Mouse (Mus musculus): ENCODE data around the gene Hemk1. TPM values are rescaled to one million over a fixed set of nuclear protein-coding genes. Genes with fewer than 3 reads are reported as not detected.

Hemk1 gene
- total and polyA plus RNA-seq, 3 experiments, result 9.4 to 48.6 (median 29.6) TPM

DNA sequence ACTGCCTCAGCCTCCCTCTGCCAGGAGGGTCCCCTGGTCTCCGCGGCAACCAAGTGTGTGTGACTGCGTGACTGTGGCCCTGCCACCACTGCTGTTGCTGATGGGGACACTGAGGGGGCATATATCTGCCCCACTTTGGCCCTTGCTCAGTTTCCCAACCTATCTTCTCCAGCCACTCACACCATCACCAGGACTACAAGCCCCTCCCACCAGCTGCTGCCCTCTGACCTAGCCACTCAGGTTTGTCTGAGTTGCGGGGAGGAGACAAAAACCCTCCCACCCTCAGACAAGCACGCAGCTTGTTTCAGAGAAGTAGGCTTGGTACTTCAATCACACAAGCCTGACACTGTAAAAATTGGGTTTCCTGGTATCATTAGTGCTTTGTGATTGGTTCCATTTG lies 37.3 kb upstream of the Hemk1 start:
- TF ChIP-seq TAL1 (conservative IDR thresholded peaks at IDR 0.05; ENCODE audit: low read depth, low read length), result no peak
- TF ChIP-seq POLR2AphosphoS5 (IDR thresholded peaks at IDR 0.05; ENCODE audit: insufficient replicate concordance, low read depth, low read length), result no peak
- no peak for TF ChIP-seq GATA2 (IDR thresholded peaks at IDR 0.05; ENCODE audit: borderline replicate concordance, low read depth, low read length)
- no peak for TF ChIP-seq GATA1 (IDR thresholded peaks at IDR 0.05; ENCODE audit: borderline replicate concordance, low read length)
- TF ChIP-seq CTCF (IDR thresholded peaks at IDR 0.05; ENCODE audit: low read depth, low read length), result no peak
- peaks cover 25% of the 10 kb centered on the region for H3K27me3 ChIP-seq (ENCODE audit: insufficient read depth, low read length)
- H3K9me3 ChIP-seq (replicated peaks), result no peaks in the 10 kb centered on the region
- no peak for ATAC-seq (ENCODE audit: extremely low read depth, insufficient number of reproducible peaks, low FRiP score, poor library complexity, severe bottlenecking)
- peaks cover 52% of the 10 kb centered on the region for H3K4me1 ChIP-seq (ENCODE audit: insufficient read depth, low read depth, low read length)
- DNase-seq (ENCODE audit: low spot score), result no peak
- no peaks in the 10 kb centered on the region for H3K36me3 ChIP-seq (replicated peaks)
- H3K4me3 ChIP-seq (ENCODE audit: low read depth, low read length), result no peak overlapping the region; the same call in 1 of the 2 replicates

DNA sequence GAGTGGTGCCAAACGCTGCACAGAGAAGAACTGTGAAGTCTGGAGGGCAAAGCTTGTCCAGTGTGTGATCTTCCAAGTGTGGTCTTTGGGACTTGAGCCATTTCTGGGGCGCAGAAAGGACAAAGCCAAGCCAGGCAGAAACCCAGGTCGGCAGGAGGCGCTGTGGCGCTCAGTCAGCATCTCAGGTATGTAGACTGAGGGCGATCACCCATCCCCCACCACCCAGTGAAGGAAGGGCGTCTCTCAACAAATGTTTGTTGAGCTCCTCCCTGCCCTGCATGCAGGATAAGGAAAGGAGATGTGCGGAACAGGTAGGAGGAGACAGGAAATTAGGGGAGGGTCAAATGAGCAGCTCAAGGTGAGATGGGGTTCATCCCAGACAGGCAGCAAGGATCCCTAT lies 36.5 kb upstream of the Hemk1 start:
- DNase-seq (ENCODE audit: low spot score), result no peak
- TF ChIP-seq CTCF (IDR thresholded peaks at IDR 0.05; ENCODE audit: low read depth, low read length) (peak; percentile 64), POLR2AphosphoS5 (IDR thresholded peaks at IDR 0.05; ENCODE audit: insufficient replicate concordance, low read depth, low read length) (no peak)
- no peak overlapping the region; the same call in 1 of the 2 replicates for H3K4me3 ChIP-seq (ENCODE audit: low read depth, low read length)
- no peaks in the 10 kb centered on the region for H3K36me3 ChIP-seq (replicated peaks)
- H3K9me3 ChIP-seq (replicated peaks), result no peaks in the 10 kb centered on the region
- H3K27me3 ChIP-seq (ENCODE audit: insufficient read depth, low read length), result peaks cover 25% of the 10 kb centered on the region
- peaks cover 60% of the 10 kb centered on the region for H3K4me1 ChIP-seq (ENCODE audit: insufficient read depth, low read depth, low read length)
- ATAC-seq (ENCODE audit: extremely low read depth, insufficient number of reproducible peaks, low FRiP score, poor library complexity, severe bottlenecking), result no peak

- ATAC-seq (ENCODE audit: extremely low read depth, insufficient number of reproducible peaks, low FRiP score, poor library complexity, severe bottlenecking), result peak; percentile 37
- TF ChIP-seq TAL1 (conservative IDR thresholded peaks at IDR 0.05; ENCODE audit: low read depth, low read length) (no peak), CTCF (IDR thresholded peaks at IDR 0.05; ENCODE audit: low read depth, low read length) (no peak), GATA1 (IDR thresholded peaks at IDR 0.05; ENCODE audit: borderline replicate concordance, low read length) (no peak), POLR2AphosphoS5 (IDR thresholded peaks at IDR 0.05; ENCODE audit: insufficient replicate concordance, low read depth, low read length) (no peak), GATA2 (IDR thresholded peaks at IDR 0.05; ENCODE audit: borderline replicate concordance, low read depth, low read length) (no peak)
- Histone ChIP-seq H3K9me3 (replicated peaks) (no peaks in the 10 kb centered on the region), H3K36me3 (replicated peaks) (no peaks in the 10 kb centered on the region), H3K4me3 (ENCODE audit: low read depth, low read length) (no peak overlapping the region; the same call in 1 of the 2 replicates), H3K27me3 (ENCODE audit: insufficient read depth, low read length) (peaks cover 12% of the 10 kb centered on the region), H3K4me1 (ENCODE audit: insufficient read depth, low read depth, low read length) (peaks cover 82% of the 10 kb centered on the region)
- DNase-seq (ENCODE audit: low spot score), result no peak
Observed at GRCm38 (mm10) chr9:107372441-107372840, 34.3 kb upstream of the Hemk1 start.

DNA sequence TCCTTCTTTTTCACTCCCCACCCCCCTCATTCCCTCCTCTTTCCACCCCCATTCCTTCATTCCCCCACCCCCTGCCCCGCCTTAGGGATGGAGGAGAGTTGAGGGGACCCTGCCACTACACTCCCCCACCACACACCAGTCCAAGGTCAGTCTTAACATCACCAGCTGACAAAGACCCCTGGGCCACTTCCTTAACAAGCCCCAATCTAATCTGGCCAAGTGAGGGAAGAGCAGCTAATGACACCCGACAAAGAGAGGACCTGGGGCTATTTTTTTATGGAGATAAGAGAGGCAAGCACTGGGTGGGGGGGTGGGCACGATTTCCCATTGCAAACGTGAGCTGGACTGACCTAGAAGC lies 31.9 kb upstream of the Hemk1 start:
- ATAC-seq (ENCODE audit: extremely low read depth, insufficient number of reproducible peaks, low FRiP score, poor library complexity, severe bottlenecking) (no peak), DNase-seq (ENCODE audit: low spot score) (peak; percentile 45)
- Histone ChIP-seq H3K4me3 (ENCODE audit: low read depth, low read length) (peak overlapping the region; percentile 63; the same call in 1 of the 2 replicates), H3K4me1 (ENCODE audit: insufficient read depth, low read depth, low read length) (peaks cover 92% of the 10 kb centered on the region), H3K36me3 (replicated peaks) (no peaks in the 10 kb centered on the region), H3K27me3 (ENCODE audit: insufficient read depth, low read length) (no peaks in the 10 kb centered on the region), H3K9me3 (replicated peaks) (no peaks in the 10 kb centered on the region)
- TF ChIP-seq CTCF (IDR thresholded peaks at IDR 0.05; ENCODE audit: low read depth, low read length) (no peak), TAL1 (conservative IDR thresholded peaks at IDR 0.05; ENCODE audit: low read depth, low read length) (no peak), GATA1 (IDR thresholded peaks at IDR 0.05; ENCODE audit: borderline replicate concordance, low read length) (no peak), POLR2AphosphoS5 (IDR thresholded peaks at IDR 0.05; ENCODE audit: insufficient replicate concordance, low read depth, low read length) (no peak), GATA2 (IDR thresholded peaks at IDR 0.05; ENCODE audit: borderline replicate concordance, low read depth, low read length) (no peak)

GRCm38 (mm10) chr9:107369270-107370105 lies 31.3 kb upstream of the Hemk1 start:
- peak overlapping the region; percentile 63; the same call in 1 of the 2 replicates for H3K4me3 ChIP-seq (ENCODE audit: low read depth, low read length)
- peak; percentile 92 for DNase-seq (ENCODE audit: low spot score)
- H3K4me1 ChIP-seq (ENCODE audit: insufficient read depth, low read depth, low read length), result peaks cover 90% of the 10 kb centered on the region

DNA sequence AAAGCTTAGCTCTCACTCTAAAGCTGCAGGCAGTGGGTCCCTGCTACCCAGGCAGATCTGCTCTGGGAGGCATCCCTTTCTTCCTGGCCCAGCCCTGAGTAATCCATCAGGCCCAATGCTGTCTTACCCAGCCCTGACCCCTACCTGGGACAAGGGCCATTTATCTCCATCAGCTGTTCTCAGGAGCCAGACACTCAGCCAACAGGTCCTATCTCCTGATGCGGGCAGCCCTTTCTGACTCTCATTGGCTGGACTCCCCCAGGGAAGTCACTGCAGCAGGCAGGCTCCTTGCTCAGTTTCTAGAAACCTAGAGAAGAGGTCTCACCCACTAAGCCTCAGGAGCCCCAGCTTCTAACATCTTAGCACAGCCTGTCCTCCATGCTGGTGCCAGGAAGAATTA lies 30.2 kb upstream of the Hemk1 start:
- H3K36me3 ChIP-seq (replicated peaks), result no peaks in the 10 kb centered on the region
- no peaks in the 10 kb centered on the region for H3K27me3 ChIP-seq (ENCODE audit: insufficient read depth, low read length)
- H3K4me1 ChIP-seq (ENCODE audit: insufficient read depth, low read depth, low read length), result peaks cover 83% of the 10 kb centered on the region
- H3K9me3 ChIP-seq (replicated peaks), result no peaks in the 10 kb centered on the region
- no peak for ATAC-seq (ENCODE audit: extremely low read depth, insufficient number of reproducible peaks, low FRiP score, poor library complexity, severe bottlenecking)
- DNase-seq (ENCODE audit: low spot score), result no peak
- TF ChIP-seq TAL1 (conservative IDR thresholded peaks at IDR 0.05; ENCODE audit: low read depth, low read length), result no peak
- TF ChIP-seq POLR2AphosphoS5 (IDR thresholded peaks at IDR 0.05; ENCODE audit: insufficient replicate concordance, low read depth, low read length), result no peak
- no peak for TF ChIP-seq CTCF (IDR thresholded peaks at IDR 0.05; ENCODE audit: low read depth, low read length)
- no peak for TF ChIP-seq GATA1 (IDR thresholded peaks at IDR 0.05; ENCODE audit: borderline replicate concordance, low read length)
- no peak for TF ChIP-seq GATA2 (IDR thresholded peaks at IDR 0.05; ENCODE audit: borderline replicate concordance, low read depth, low read length)
- no peak overlapping the region; the same call in 1 of the 2 replicates for H3K4me3 ChIP-seq (ENCODE audit: low read depth, low read length)

More at GRCm38 (mm10) chr9:107369270-107370105, 31.3 kb upstream of the Hemk1 start:
- TF ChIP-seq TAL1 (conservative IDR thresholded peaks at IDR 0.05; ENCODE audit: low read depth, low read length), result peak; percentile 88
- 0 out of 2 replicates have a peak, but pooled peaks have one; percentile 13 for TF ChIP-seq GATA2 (IDR thresholded peaks at IDR 0.05; ENCODE audit: borderline replicate concordance, low read depth, low read length)
- TF ChIP-seq POLR2AphosphoS5 (IDR thresholded peaks at IDR 0.05; ENCODE audit: insufficient replicate concordance, low read depth, low read length), result no peak
- TF ChIP-seq CTCF (IDR thresholded peaks at IDR 0.05; ENCODE audit: low read depth, low read length), result no peak
- no peak for TF ChIP-seq GATA1 (IDR thresholded peaks at IDR 0.05; ENCODE audit: borderline replicate concordance, low read length)
- H3K27me3 ChIP-seq (ENCODE audit: insufficient read depth, low read length), result no peaks in the 10 kb centered on the region
- H3K9me3 ChIP-seq (replicated peaks), result no peaks in the 10 kb centered on the region
- ATAC-seq (ENCODE audit: extremely low read depth, insufficient number of reproducible peaks, low FRiP score, poor library complexity, severe bottlenecking), result peak; percentile 87
- H3K36me3 ChIP-seq (replicated peaks), result no peaks in the 10 kb centered on the region
